Mouse (Mus musculus) ES-E14 (cell line): ENCODE measurements at regions not wholly inside any gene's neighbourhood (a gene's known extent, or its start where the extent isn't known, plus 50 kb on each side); places are given as distances from the start of the nearest gene placed in this dataset.

ENCODE experiments used
- DNase-seq: peaks from one replicate; pipeline ENCODE4 v3.0.0-alpha.2; 2013; ENCODE audit warnings: low read depth, low spot score
- H3K27ac ChIP-seq: 2 replicates; pipeline ENCODE4 v1.5.1; 2012; ENCODE audit warnings: low read depth, mild to moderate bottlenecking, low read length, moderate library complexity, mixed read lengths; ENCODE audit not compliant: poor library complexity, insufficient read depth, severe bottlenecking
- H3K36me3 ChIP-seq: 2 replicates; pipeline ENCODE4 v1.6.1; 2012; ENCODE audit warnings: mild to moderate bottlenecking, low read length, moderate library complexity, mixed read lengths; ENCODE audit not compliant: control insufficient read depth, poor library complexity, insufficient read depth, severe bottlenecking
- H3K4me1 ChIP-seq, 2 experiments: fragments of 150-350 bp in 1 of 2; sonication (generic) in 1 of 2; 2 replicates each; pipeline ENCODE4 v1.6.1; 2012; ENCODE audit warnings: low read length in 2 of 2, mild to moderate bottlenecking in 1 of 2, mixed read lengths in 1 of 2; ENCODE audit not compliant: control insufficient read depth in 2 of 2, insufficient read depth in 2 of 2, poor library complexity in 1 of 2
- H3K4me3 ChIP-seq, 2 experiments: fragments of 150-350 bp in 1 of 2; sonication (generic) in 1 of 2; 2 replicates each; pipeline ENCODE4 v1.5.1; 2012; ENCODE audit warnings: low read length in 2 of 2, low read depth in 1 of 2, mild to moderate bottlenecking in 1 of 2, mixed read lengths in 1 of 2; ENCODE audit not compliant: insufficient read depth in 1 of 2, poor library complexity in 1 of 2, severe bottlenecking in 1 of 2
- H3K9ac ChIP-seq: 2 replicates; pipeline ENCODE4 v1.6.1; 2012; ENCODE audit warnings: low read depth, mild to moderate bottlenecking, low read length, mixed read lengths; ENCODE audit not compliant: poor library complexity, insufficient read depth, severe bottlenecking
- H3K9me3 ChIP-seq: fragments of 150-350 bp; sonication (generic); 2 replicates; pipeline ENCODE4 v1.6.1; 2012; ENCODE audit warnings: low read depth, mild to moderate bottlenecking, low read length; ENCODE audit not compliant: control insufficient read depth, insufficient read depth
- CHD2 ChIP-seq: IDR thresholded peaks from 2 replicates; pipeline ENCODE4 v1.6.1; 2014; ENCODE audit warnings: mild to moderate bottlenecking, low read depth, low read length, inconsistent platforms
- HCFC1 ChIP-seq: IDR thresholded peaks from 2 replicates; pipeline ENCODE4 v1.6.1; 2012; ENCODE audit warnings: low read length, inconsistent platforms, borderline replicate concordance; ENCODE audit not compliant: insufficient read depth
- MAFK ChIP-seq: IDR thresholded peaks from 2 replicates; pipeline ENCODE4 v1.6.1; 2014; ENCODE audit warnings: mild to moderate bottlenecking, low read depth, low read length, inconsistent platforms; ENCODE audit not compliant: insufficient read depth
- ZC3H11A ChIP-seq: IDR thresholded peaks from 2 replicates; pipeline ENCODE4 v1.6.1; 2012; ENCODE audit warnings: low read depth, mild to moderate bottlenecking, inconsistent platforms, low read length, borderline replicate concordance
- ZNF384 ChIP-seq: IDR thresholded peaks from 2 replicates; pipeline ENCODE4 v1.6.1; 2012; ENCODE audit warnings: low read depth, low read length, inconsistent platforms
- in situ Hi-C, 2 experiments: fragments of 600-800 bp; cut with MboI; formaldehyde crosslinking; loops; one replicate each; pipeline ENCODE4 v1.15.1; 2025; ENCODE audit warnings: low sequenced_read_pairs in 2 of 2, inconsistent platforms in 1 of 2; ENCODE audit not compliant: unreplicated experiment in 2 of 2

GRCm38 (mm10) chr12:9337891-9338672 lies 231.8 kb upstream of the Osr1 start:
- Histone ChIP-seq H3K27ac (no peak overlapping the region), H3K36me3 (no peaks in the 10 kb centered on the region), H3K9ac (no peak overlapping the region), H3K4me1 (no peaks in the 10 kb centered on the region), H3K9me3 (no peaks in the 10 kb centered on the region), H3K4me3 (no peak overlapping the region)
- TF ChIP-seq HCFC1 (no peak), CHD2 (no peak), ZNF384 (no peak), ZC3H11A (no peak), MAFK (no peak)
- no peak for DNase-seq
- in situ Hi-C loops: no loop called here

- H3K36me3 ChIP-seq: no peaks in the 10 kb centered on the region
- DNase-seq: no peak
- H3K9me3 ChIP-seq: no peaks in the 10 kb centered on the region
- H3K27ac ChIP-seq: no peak overlapping the region
- in situ Hi-C loops: no loop called here
- TF ChIP-seq ZC3H11A (no peak), MAFK (no peak), HCFC1 (no peak), CHD2 (no peak)
- no peak overlapping the region for H3K4me3 ChIP-seq
- no peak overlapping the region for H3K9ac ChIP-seq
- no peaks in the 10 kb centered on the region for H3K4me1 ChIP-seq
Observed at GRCm38 (mm10) chr12:9338801-9339231, 231.1 kb upstream of the Osr1 start.

- Histone ChIP-seq H3K9ac (no peak overlapping the region), H3K27ac (no peak overlapping the region), H3K4me1 (no peaks in the 10 kb centered on the region), H3K4me3 (no peak overlapping the region), H3K36me3 (no peaks in the 10 kb centered on the region), H3K9me3 (no peaks in the 10 kb centered on the region)
- in situ Hi-C loops: no loop called here
- no peak for TF ChIP-seq ZNF384
- no peak for TF ChIP-seq ZC3H11A
- TF ChIP-seq HCFC1: no peak
- TF ChIP-seq CHD2: no peak
- no peak for TF ChIP-seq MAFK
- DNase-seq: no peak
Observed at GRCm38 (mm10) chr12:9340769-9341168, 229.1 kb upstream of the Osr1 start.

- H3K4me3 ChIP-seq: no peak overlapping the region
- H3K36me3 ChIP-seq: no peaks in the 10 kb centered on the region
- no peak for TF ChIP-seq HCFC1
- no peak for TF ChIP-seq MAFK
- no peak for TF ChIP-seq ZNF384
- no peak for TF ChIP-seq CHD2
- TF ChIP-seq ZC3H11A: no peak
- no peaks in the 10 kb centered on the region for H3K9me3 ChIP-seq
- no peak overlapping the region for H3K27ac ChIP-seq
- no peaks in the 10 kb centered on the region for H3K4me1 ChIP-seq
- no peak overlapping the region for H3K9ac ChIP-seq
- DNase-seq: no peak
- in situ Hi-C loops: no loop called here
Observed at GRCm38 (mm10) chr12:9345359-9345758, 224.6 kb upstream of the Osr1 start.

- TF ChIP-seq HCFC1: no peak
- TF ChIP-seq MAFK: peak; percentile 76
- no peak for TF ChIP-seq ZC3H11A
- TF ChIP-seq ZNF384: no peak
- TF ChIP-seq CHD2: no peak
- in situ Hi-C loops: no loop called here
- no peak for DNase-seq
- Histone ChIP-seq H3K4me3 (no peak overlapping the region), H3K36me3 (no peaks in the 10 kb centered on the region), H3K27ac (no peak overlapping the region), H3K9ac (no peak overlapping the region), H3K9me3 (no peaks in the 10 kb centered on the region), H3K4me1 (no peaks in the 10 kb centered on the region)
Observed at GRCm38 (mm10) chr12:9355512-9355911, 214.4 kb upstream of the Osr1 start.
